Mouse (Mus musculus) cerebellum, adult 9-10 months (tissue): Measurements from ENCODE around the gene Pkdcc.

Experiments
- DNase-seq: peaks from one replicate; pipeline ENCODE4 v3.0.0; 2022

Gene Pkdcc

GRCm38 (mm10) chr17:83213228-83213915 is 1.7 kb upstream of the Pkdcc start:
- no peak for DNase-seq

GRCm38 (mm10) chr17:83214161-83214592 is 915 bp upstream of the Pkdcc start:
- peak; percentile 16 for DNase-seq

GRCm38 (mm10) chr17:83215529-83216244 is 595 bp downstream of the Pkdcc start:
- DNase-seq, result peak; percentile 22

GRCm38 (mm10) chr17:83216251-83216919 is 1.3 kb downstream of the Pkdcc start:
- DNase-seq, result no peak

GRCm38 (mm10) chr17:83218189-83218588 is 3.1 kb downstream of the Pkdcc start:
- DNase-seq, result no peak

- no peak for DNase-seq
These were observed 3.6 kb downstream of the Pkdcc start for GRCm38 (mm10) chr17:83218722-83219121.

- no peak for DNase-seq
These were observed 4.5 kb downstream of the Pkdcc start for GRCm38 (mm10) chr17:83219351-83220287.

GRCm38 (mm10) chr17:83220954-83221538 is 6.0 kb downstream of the Pkdcc start:
- DNase-seq, result no peak

GRCm38 (mm10) chr17:83221611-83222500 is 6.8 kb downstream of the Pkdcc start:
- no peak for DNase-seq

- DNase-seq, result no peak
These were observed 7.6 kb downstream of the Pkdcc start for GRCm38 (mm10) chr17:83222705-83223104.

GRCm38 (mm10) chr17:83224451-83224971 is 9.4 kb downstream of the Pkdcc start:
- no peak for DNase-seq

GRCm38 (mm10) chr17:83226395-83226986 is 11.4 kb downstream of the Pkdcc start:
- DNase-seq, result no peak

GRCm38 (mm10) chr17:83231357-83231756 is 16.3 kb downstream of the Pkdcc start:
- no peak for DNase-seq

- peak; percentile 81 for DNase-seq
These were observed 20.1 kb downstream of the Pkdcc start for GRCm38 (mm10) chr17:83235227-83235626.

GRCm38 (mm10) chr17:83236202-83236601 is 21.1 kb downstream of the Pkdcc start:
- no peak for DNase-seq

- DNase-seq, result no peak
These were observed 23.3 kb downstream of the Pkdcc start for GRCm38 (mm10) chr17:83238123-83239058.

- no peak for DNase-seq
These were observed 29.4 kb downstream of the Pkdcc start for GRCm38 (mm10) chr17:83244502-83244901.

- no peak for DNase-seq
These were observed 30.4 kb downstream of the Pkdcc start for GRCm38 (mm10) chr17:83245460-83245859.

- DNase-seq, result no peak
These were observed 31.0 kb downstream of the Pkdcc start for GRCm38 (mm10) chr17:83246090-83246489.
